Mouse (Mus musculus) neural tube, embryonic 11.5 days (tissue): ENCODE data around the gene Plekhf1. TPM values are rescaled to one million over a fixed set of nuclear protein-coding genes. Genes with fewer than 3 reads are reported as not detected.

Experiments used
- ATAC-seq: fragments of 200-750 bp; cut with Nextera tagmentation; 2 replicates; pipeline ENCODE4 v1.8.0; 2017; ENCODE audit warnings: moderate number of reproducible peaks, mild to moderate bottlenecking, moderate TSS enrichment, moderate library complexity; ENCODE audit not compliant: insufficient read depth, low FRiP score, low TSS enrichment
- DNase-seq: peaks from one replicate; pipeline ENCODE4 v3.0.0-alpha.2; 2015; ENCODE audit warnings: low spot score
- H3K27ac ChIP-seq: fragments of 300-500 bp; sonication (generic); 2 replicates; pipeline ENCODE4 v1.5.1; 2014; ENCODE audit warnings: low read depth, mild to moderate bottlenecking, low read length
- H3K27me3 ChIP-seq: fragments of 300-500 bp; sonication (generic); 2 replicates; pipeline ENCODE4 v1.6.1; 2014; ENCODE audit warnings: mild to moderate bottlenecking, low read length, mixed read lengths; ENCODE audit not compliant: control insufficient read depth, insufficient read depth
- H3K36me3 ChIP-seq: fragments of 300-500 bp; sonication (generic); 2 replicates; pipeline ENCODE4 v1.6.1; 2014; ENCODE audit warnings: mild to moderate bottlenecking, low read length, moderate library complexity, mixed read lengths; ENCODE audit not compliant: control insufficient read depth, insufficient read depth
- H3K4me1 ChIP-seq: fragments of 300-500 bp; sonication (generic); 2 replicates; pipeline ENCODE4 v1.6.1; 2014; ENCODE audit warnings: low read length, mixed read lengths; ENCODE audit not compliant: control insufficient read depth, insufficient read depth
- H3K4me2 ChIP-seq: fragments of 300-500 bp; sonication (generic); 2 replicates; pipeline ENCODE4 v1.6.1; 2014; ENCODE audit warnings: low read depth, mild to moderate bottlenecking, moderate library complexity
- H3K4me3 ChIP-seq: fragments of 300-500 bp; sonication (generic); 2 replicates; pipeline ENCODE4 v1.5.1; 2014; ENCODE audit warnings: low read depth, low read length
- H3K9ac ChIP-seq: fragments of 300-500 bp; sonication (generic); 2 replicates; pipeline ENCODE4 v1.6.1; 2014; ENCODE audit warnings: mild to moderate bottlenecking, low read length
- H3K9me3 ChIP-seq: fragments of 300-500 bp; sonication (generic); 2 replicates; pipeline ENCODE4 v1.6.1; 2016; ENCODE audit warnings: low read length; ENCODE audit not compliant: control insufficient read depth
- WGBS: fragments of 180-500 bp; shearing (Covaris S2); extraction: QIAGEN DNeasy Blood & Tissue Kit; methylation state at CpG from one replicate; pipeline ENCODE4 v1.1.7; 2014; 5-methylcytosine and 5-hydroxymethylcytosine counted together
- polyA plus RNA-seq: library from polyadenylated mRNA; unstranded; fragments of >200 nt; fragmentation: Nextera tagmentation; extraction: Ambion mirVana; gene quantifications from 2 replicates; pipeline ENCODE4 v1.2.1, GENCODE M21; 2014

Plekhf1 gene
- polyA plus RNA-seq, 1 experiment from 2014 or later, result 1.9 TPM

GRCm38 (mm10) chr7:38253441-38253840 is 25.6 kb upstream of the Plekhf1 start:
- ATAC-seq, result no peak

GRCm38 (mm10) chr7:38251494-38252216 is 23.8 kb upstream of the Plekhf1 start:
- WGBS, result 21% methylated on average over 5 of the region's 5 CpGs
- H3K4me1 ChIP-seq, result no peaks in the 10 kb centered on the region; the same call in 1 of the 2 replicates
- DNase-seq, result no peak
- no peak overlapping the region for H3K4me2 ChIP-seq
- no peaks in the 10 kb centered on the region for H3K9me3 ChIP-seq
- ATAC-seq, result no peak
- H3K27ac ChIP-seq, result no peak overlapping the region
- no peaks in the 10 kb centered on the region for H3K36me3 ChIP-seq
- no peaks in the 10 kb centered on the region for H3K27me3 ChIP-seq
- no peak overlapping the region for H3K9ac ChIP-seq
- no peak overlapping the region for H3K4me3 ChIP-seq

More at GRCm38 (mm10) chr7:38253441-38253840, 25.6 kb upstream of the Plekhf1 start:
- H3K9me3 ChIP-seq, result no peaks in the 10 kb centered on the region
- no peaks in the 10 kb centered on the region for H3K36me3 ChIP-seq
- H3K27me3 ChIP-seq, result no peaks in the 10 kb centered on the region
- no peak overlapping the region for H3K27ac ChIP-seq
- no peaks in the 10 kb centered on the region; the same call in 1 of the 2 replicates for H3K4me1 ChIP-seq
- DNase-seq, result no peak
- H3K9ac ChIP-seq, result no peak overlapping the region
- no peak overlapping the region for H3K4me2 ChIP-seq
- H3K4me3 ChIP-seq, result no peak overlapping the region

- DNase-seq (no peak), ATAC-seq (no peak)
- WGBS, result 79% methylated on average over 4 of the region's 4 CpGs
- Histone ChIP-seq H3K4me3 (no peak overlapping the region), H3K27me3 (no peaks in the 10 kb centered on the region), H3K27ac (no peak overlapping the region), H3K4me2 (no peak overlapping the region), H3K9me3 (no peaks in the 10 kb centered on the region), H3K4me1 (no peaks in the 10 kb centered on the region), H3K9ac (no peak overlapping the region), H3K36me3 (no peaks in the 10 kb centered on the region)
These were observed 14.6 kb upstream of the Plekhf1 start for GRCm38 (mm10) chr7:38242417-38242816.

- Histone ChIP-seq H3K4me2 (no peak overlapping the region), H3K27ac (no peak overlapping the region), H3K9ac (no peak overlapping the region), H3K4me3 (no peak overlapping the region), H3K4me1 (no peaks in the 10 kb centered on the region), H3K27me3 (no peaks in the 10 kb centered on the region), H3K36me3 (no peaks in the 10 kb centered on the region), H3K9me3 (no peaks in the 10 kb centered on the region)
- ATAC-seq (no peak), DNase-seq (no peak)
These were observed 9.3 kb upstream of the Plekhf1 start for GRCm38 (mm10) chr7:38237140-38237539.

- no peaks in the 10 kb centered on the region for H3K4me1 ChIP-seq
- H3K4me3 ChIP-seq, result no peak overlapping the region
- DNase-seq (no peak), ATAC-seq (no peak)
- H3K27ac ChIP-seq, result no peak overlapping the region
- no peak overlapping the region for H3K4me2 ChIP-seq
- no peaks in the 10 kb centered on the region for H3K36me3 ChIP-seq
- H3K9me3 ChIP-seq, result no peaks in the 10 kb centered on the region
- H3K27me3 ChIP-seq, result no peaks in the 10 kb centered on the region
- 42% methylated on average over 11 of the region's 11 CpGs for WGBS
- H3K9ac ChIP-seq, result no peak overlapping the region
These were observed 8.7 kb upstream of the Plekhf1 start for GRCm38 (mm10) chr7:38236400-38237105.

GRCm38 (mm10) chr7:38230285-38230684 is 2.5 kb upstream of the Plekhf1 start:
- Histone ChIP-seq H3K9ac (no peak overlapping the region), H3K4me1 (no peaks in the 10 kb centered on the region), H3K27me3 (no peaks in the 10 kb centered on the region), H3K9me3 (no peaks in the 10 kb centered on the region), H3K36me3 (no peaks in the 10 kb centered on the region), H3K4me2 (no peak overlapping the region), H3K27ac (no peak overlapping the region), H3K4me3 (no peak overlapping the region)
- ATAC-seq (no peak), DNase-seq (no peak)
- 23% methylated on average over 8 of the region's 8 CpGs for WGBS

- Histone ChIP-seq H3K4me1 (no peaks in the 10 kb centered on the region), H3K27ac (no peak overlapping the region), H3K4me3 (peak overlapping the region; percentile 43), H3K36me3 (no peaks in the 10 kb centered on the region), H3K9me3 (no peaks in the 10 kb centered on the region), H3K9ac (no peak overlapping the region), H3K27me3 (no peaks in the 10 kb centered on the region), H3K4me2 (peak overlapping the region; percentile 66)
- WGBS, result 24% methylated on average over 8 of the region's 8 CpGs
- DNase-seq (no peak), ATAC-seq (no peak)
These were observed 513 bp upstream of the Plekhf1 start for GRCm38 (mm10) chr7:38228329-38228728.

- Histone ChIP-seq H3K4me2 (peak overlapping the region; percentile 66), H3K27ac (no peak overlapping the region), H3K4me3 (peak overlapping the region; percentile 43), H3K27me3 (no peaks in the 10 kb centered on the region), H3K4me1 (no peaks in the 10 kb centered on the region), H3K9ac (peak overlapping the region; percentile 45), H3K9me3 (no peaks in the 10 kb centered on the region), H3K36me3 (no peaks in the 10 kb centered on the region)
- ATAC-seq (peak; percentile 49), DNase-seq (peak; percentile 59)
- under 1% methylated on average over 25 of the region's 25 CpGs for WGBS
These were observed 476 bp downstream of the Plekhf1 start for GRCm38 (mm10) chr7:38227181-38227899.
